Mouse (Mus musculus) CD4-positive helper T cell, adult 2 months (primary cell): ENCODE measurements around the gene Rbm20.

Source experiments
- DNase-seq: peaks from one replicate; pipeline ENCODE4 v3.0.0-alpha.2; 2012; ENCODE audit warnings: low read depth, missing footprints, low spot score

The Rbm20 gene

DNA sequence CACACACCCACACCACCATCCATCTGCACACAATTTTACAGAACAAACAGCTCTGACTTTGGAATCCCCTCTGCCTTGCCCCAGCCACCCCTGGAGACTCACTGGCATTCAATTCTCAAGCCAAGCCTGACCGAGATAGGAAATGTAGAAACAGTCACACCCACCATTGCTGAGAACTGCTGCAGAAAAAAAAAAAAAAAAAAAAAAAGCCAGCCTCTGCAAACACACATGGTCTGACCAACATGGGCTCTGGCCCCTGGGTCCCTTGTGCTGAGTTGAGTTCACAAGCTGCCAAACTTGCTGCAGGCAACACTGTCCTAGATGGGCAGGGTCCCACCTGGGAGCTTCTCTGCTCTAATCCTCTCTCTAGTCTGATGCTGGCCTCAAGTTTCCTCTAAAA, 200.7 kb downstream of the Rbm20 start:
- no peak for DNase-seq

DNA sequence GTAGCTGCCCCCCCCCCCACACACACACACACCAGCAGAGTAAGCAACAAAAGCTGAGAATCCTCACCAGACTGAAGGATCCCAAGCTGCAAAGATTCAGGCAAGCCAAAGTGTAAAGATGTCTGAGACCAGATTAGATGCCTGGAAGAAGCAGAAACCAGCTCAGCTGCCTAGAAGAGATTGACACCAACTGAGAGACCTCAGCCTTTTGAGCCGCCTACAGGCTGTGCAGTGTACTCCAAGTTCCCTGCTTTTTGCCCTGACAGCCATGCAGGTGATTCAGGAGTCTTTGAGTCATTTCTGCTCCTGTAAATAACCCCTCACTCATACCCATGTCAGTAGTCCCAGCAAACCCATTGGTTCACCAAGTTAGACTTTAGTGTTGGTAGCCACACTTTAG, 203.4 kb downstream of the Rbm20 start:
- no peak for DNase-seq

DNA sequence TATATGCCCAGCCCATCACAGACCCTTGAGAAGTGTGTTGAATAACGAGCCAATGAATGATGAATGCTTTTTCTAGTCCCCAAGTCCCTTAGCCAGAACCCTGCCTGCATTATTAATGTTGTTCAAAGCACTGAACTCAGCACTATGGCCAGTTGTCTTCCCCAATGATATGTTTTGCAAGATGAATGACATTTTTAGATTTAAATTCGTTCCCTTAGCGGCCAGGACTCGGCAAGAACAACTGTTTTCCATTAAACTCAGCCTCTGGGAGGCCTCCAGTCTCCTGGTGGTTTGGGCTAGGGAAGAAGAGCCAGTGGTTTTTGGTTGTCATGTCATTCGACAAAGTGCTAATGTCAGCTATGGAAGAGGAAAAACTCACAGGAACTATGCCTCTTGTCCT, 204.7 kb downstream of the Rbm20 start:
- DNase-seq: no peak

DNA sequence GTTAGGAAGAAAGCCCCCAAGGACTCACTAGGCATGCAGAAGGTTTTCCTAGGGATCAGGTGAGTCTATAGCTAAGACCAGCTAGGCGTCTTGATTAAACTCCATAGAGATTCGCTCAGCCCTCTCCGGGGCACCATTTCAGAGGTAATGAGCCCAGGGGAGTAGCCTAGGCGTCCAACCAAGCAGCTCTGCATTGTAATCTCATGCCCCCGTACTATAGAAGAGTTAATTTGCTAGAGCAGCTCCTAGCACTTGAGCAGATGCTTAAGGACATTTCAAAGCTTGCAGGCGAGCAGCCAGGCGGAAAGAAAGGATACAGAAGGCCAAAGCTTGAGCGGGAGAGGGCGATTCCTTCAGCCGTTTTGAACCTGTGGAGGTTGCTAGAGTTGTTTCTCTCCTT, 208.3 kb downstream of the Rbm20 start:
- DNase-seq: no peak

DNA sequence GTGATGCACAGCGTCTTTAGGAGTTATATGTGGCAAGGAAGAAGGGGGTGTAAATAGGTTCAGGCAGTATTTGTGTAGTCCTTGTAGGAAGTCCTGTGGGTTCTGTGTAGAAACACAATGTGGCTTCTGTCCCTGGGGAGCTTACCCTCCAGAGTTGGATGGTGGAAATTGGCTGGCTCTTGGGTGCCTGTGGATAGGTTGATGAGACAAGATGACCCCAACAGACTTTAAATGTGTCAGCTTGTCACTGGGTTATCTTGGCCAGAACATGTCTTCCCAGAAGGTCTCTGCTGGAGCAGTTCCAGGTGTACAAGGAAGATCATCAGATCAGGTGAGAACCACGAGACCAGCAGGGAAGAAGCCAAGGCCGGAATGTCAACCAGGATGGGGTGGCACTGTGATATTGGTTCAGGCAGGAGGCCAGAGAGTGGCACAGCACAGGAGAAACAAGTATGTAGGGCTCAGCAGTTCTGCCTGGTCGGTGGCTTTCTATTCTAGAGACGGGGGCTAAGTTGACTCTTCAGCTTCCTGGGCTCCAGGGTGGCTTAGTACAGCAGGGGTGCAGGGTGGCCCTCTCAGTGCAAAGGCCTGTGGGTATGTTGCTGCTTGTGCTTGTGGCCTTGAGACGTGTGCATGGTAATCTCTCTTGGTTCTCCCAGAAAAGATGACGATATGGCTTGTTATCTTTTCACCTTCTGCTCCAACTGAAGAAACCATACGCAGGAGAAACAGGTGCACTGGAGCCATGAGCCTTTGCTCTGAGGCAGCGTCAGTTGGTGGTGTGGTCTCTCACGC, 209.7 kb downstream of the Rbm20 start:
- DNase-seq: no peak

DNA sequence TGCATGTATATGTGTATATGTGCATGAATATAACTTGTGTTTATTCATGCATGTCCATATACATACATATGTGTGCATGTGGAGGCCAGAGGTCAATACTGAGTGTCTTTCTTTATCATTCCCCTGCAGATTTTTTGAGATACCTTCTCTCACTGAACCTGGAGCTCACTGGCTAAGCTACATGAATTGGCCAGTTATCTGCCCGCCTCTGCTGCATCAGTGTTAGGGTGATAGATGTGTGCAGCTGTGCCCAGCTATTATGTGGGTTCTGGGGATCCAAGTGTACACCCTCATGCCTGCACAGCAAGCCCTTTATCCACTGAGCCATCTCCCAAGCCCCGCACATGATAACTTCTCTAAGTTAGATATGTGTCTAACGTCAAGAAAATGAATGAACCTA, 210.7 kb downstream of the Rbm20 start:
- DNase-seq: no peak

DNA sequence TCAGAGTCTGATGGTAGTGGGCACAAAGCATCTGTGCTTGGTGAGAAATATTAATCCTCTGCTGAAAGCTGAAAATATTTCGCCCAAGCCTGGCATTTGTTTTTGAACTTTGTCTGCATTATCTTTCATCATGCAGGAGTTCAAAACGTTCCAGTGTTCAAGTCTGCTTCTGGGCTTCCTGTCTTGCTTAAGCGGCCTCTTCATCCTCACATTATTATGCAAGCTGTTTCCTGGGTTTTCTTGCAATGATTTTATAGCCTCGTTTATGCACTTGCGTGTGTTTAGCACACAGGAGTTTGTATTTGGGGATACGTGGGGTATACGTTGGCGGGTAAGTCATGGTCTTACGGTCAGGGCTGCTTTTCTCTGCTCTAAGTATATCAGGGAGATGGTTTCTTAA, 211.2 kb downstream of the Rbm20 start:
- peak; percentile 47 for DNase-seq

DNA sequence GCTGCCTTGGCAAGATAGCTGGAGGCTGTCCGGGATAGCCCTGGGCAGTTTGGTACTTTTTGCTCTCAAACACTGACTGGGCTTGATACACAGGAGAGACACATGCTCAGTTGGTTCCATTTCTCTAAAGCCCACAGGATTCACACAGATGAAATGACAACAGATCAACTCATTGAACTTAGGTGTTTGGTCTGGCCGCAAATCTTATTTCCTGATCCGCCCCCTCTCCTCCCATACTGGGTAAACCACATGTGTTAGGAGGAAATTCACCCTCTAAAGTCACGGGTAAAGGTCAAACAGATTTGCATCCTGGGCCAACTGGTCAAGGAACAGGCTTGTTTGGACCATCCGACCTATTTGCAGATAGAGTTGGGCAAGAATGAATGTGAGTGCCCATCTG, 212.4 kb downstream of the Rbm20 start:
- DNase-seq: peak; percentile 79

DNA sequence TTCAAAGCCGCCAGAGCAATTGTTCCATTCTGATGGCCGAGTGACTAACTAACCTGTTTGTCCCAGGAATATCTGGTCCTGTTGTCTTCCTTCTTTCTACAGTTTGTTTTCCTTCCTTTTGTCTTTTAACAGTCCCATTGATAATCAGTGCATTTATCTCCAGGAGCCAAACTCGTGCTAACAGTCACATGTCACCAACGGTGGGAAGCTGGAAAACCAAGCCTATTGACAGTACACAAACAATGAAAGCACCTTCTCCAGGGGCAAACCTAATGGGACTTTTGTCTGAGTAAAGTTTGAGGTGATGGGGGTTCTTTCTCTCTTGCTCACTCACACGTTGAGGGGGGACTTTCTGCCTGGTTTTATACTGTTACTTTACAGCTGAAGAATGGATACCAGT, 213.2 kb downstream of the Rbm20 start:
- no peak for DNase-seq

DNA sequence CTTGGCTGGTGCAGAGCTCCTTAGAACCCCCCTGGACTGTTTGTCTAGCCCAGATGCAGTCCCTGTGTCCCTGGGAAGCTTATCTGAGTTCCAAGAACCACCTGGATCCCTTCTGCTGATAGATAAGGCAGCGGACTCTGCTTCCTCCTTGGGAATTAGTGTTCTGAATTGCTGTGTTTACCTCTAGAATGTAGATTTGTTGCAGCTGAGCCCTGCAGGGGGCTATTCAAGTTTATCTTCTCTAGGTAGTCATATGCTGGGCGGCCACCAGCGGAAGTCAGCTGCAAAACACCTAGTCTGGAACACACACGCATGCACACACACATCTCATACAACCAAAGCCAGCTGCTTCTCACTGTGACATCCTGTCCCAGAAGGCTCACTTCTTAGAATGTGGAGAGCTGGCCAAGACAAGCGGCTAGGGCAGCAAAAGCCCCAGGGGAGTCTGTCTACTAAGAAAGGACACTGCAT, 213.7 kb downstream of the Rbm20 start:
- peak; percentile 83 for DNase-seq

DNA sequence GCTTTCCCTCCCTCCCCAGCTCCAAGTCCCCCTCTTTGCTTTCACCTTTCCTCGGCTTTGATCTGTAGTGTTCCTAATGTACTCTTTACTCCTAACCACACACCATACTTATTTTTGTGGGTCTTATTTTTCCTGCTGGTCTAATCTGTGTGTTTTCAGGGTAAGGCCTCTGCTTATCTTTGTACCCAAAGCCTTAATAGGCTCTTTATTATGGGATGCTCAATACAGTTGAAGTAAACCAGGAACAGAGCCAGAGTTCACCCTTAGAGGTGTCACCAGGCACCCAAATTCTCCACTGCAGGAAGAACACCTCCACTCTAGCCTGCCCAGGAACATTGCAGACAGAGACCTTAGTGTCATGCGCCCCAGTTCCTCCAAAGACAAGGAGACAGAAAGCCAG, 214.5 kb downstream of the Rbm20 start:
- DNase-seq: no peak

DNA sequence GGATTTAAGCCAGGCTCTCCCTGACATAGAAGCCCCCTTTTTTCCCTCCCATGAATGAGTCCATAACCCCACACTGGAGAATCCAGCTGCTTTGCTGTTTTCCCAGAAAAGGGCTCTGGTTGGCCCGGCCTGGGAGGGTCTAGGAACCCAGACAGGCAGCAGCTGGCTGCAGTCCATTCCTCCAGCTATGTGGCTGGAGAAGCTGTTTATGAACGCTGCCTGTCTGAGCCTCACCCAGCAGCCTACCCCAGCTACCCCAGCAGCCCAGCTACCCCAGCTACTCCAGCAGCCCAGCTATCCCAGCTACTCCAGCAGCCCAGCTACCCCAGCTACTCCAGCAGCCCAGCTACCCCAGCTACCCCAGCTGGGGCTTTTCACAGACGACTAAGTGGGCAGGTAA, 215.0 kb downstream of the Rbm20 start, which contains the start of gene Pdcd4:
Gene Pdcd4 (plus strand): TSS at position 171 of the 400 bp plus-strand sequence.
- peak; percentile 44 for DNase-seq

DNA sequence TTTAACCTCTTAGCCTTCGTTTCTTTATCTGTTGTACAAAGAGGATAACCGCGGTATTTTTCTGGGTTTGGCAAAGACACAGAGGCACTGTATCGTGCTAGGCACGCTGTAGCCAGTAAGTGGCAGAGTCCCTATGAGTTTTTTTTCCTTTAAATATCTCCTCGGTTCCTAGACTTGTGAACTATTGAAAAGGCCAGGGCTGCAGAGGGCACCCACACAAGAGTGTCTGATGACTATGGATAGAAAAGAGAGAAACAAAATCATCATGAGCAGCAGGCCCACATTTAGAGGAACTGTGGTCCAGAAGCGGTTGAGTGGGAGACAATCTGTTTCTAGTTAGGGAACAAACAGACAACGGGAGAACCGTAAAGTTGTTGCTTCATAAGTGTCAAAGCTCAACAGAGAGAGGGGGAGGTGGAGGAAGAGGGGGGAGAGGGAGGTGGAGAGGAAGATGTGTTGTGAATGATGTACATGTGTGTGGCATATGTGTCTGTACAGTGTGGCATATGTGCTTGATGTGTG, 215.8 kb downstream of the Rbm20 start:
- peak; percentile 47 for DNase-seq

DNA sequence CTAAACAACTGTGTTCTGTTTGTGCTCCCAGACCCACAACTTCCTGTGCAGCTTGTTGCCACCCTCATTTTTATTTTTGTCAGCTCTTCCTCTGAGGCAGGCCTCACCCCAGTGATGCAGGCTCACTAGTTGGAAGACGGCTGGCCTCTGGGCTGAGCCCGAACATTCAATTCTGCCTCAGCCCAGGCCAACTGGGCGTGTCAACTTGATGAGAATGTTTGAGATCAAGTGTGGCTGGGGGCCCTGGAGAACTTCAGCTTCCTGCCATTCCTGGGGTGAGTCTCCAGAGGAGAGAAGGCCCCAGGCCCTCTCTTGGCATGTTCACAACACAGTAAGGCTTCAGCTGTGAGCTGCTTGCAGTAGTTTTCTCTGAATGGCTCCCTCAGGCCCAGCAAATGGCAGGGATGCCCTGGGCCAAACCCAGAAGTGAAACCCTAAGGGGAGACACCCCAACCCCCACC, 216.6 kb downstream of the Rbm20 start:
- peak; percentile 84 for DNase-seq

DNA sequence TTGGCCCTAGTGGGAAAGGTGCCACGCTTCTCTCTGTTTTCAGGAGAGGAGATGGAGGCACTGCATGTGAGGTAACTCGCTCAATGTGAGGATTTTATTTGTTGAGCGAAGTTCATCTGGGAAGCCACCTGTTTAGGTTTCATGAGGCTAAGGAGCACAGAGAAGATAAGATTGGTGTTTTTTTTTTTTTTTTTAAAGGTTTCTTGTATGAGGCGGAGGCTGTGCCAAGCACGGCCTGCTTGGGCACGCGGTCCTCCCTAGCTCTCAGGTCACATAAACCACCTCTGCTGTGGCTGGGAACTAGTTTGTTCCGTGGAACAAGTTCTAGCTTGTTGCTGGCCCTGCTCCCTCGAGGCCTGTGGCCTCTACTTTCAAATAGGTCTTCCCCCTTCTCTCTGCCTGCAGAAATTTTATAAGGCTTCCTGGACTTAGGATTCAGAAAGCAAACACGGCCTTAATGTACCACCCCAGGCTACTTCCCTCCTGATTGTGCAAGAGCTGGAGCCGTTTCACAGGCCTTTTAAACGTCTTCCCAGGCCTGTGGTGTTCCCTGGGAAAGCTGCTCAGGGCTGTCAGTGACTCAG, 217.5 kb downstream of the Rbm20 start:
- peak; percentile 22 for DNase-seq

DNA sequence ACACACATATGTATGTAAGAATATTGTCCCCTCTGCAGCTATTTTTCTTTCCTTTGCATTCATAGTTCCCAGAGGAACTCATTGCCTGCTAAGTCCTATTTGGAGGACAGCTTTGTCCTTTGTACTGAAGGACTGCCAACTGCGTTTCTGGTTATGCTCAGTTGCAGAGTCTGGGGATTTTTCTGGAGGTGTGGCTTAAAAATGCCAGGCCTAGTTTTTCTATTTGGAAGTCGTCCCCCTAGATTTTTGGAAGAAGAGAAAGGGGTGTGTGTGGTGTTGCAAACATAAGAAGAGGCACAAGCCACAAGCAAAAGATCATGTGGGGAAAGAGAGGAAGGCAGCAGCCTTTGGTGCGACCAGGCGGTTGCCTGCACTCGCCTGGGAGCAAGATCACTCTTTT, 220.9 kb downstream of the Rbm20 start:
- DNase-seq: no peak

DNA sequence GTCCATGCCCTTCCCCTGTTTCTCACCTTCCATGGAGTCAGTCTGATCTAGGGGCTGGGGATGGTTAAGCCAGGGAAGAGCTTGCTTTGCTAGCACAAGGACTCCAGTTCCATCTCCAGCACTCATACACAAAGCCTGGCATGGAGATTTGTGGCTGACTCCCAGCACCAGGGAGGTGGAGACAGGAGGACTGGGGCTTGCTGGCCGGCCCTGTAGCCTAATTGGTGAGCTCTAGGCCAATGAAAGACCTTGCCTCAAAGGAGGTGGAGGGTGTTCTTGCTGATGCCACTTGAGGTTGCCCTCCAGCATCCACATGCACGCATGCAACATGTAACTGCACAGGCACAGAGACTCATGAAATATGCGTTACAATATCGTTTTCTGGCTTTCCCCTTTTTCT, 221.4 kb downstream of the Rbm20 start:
- DNase-seq: no peak

DNA sequence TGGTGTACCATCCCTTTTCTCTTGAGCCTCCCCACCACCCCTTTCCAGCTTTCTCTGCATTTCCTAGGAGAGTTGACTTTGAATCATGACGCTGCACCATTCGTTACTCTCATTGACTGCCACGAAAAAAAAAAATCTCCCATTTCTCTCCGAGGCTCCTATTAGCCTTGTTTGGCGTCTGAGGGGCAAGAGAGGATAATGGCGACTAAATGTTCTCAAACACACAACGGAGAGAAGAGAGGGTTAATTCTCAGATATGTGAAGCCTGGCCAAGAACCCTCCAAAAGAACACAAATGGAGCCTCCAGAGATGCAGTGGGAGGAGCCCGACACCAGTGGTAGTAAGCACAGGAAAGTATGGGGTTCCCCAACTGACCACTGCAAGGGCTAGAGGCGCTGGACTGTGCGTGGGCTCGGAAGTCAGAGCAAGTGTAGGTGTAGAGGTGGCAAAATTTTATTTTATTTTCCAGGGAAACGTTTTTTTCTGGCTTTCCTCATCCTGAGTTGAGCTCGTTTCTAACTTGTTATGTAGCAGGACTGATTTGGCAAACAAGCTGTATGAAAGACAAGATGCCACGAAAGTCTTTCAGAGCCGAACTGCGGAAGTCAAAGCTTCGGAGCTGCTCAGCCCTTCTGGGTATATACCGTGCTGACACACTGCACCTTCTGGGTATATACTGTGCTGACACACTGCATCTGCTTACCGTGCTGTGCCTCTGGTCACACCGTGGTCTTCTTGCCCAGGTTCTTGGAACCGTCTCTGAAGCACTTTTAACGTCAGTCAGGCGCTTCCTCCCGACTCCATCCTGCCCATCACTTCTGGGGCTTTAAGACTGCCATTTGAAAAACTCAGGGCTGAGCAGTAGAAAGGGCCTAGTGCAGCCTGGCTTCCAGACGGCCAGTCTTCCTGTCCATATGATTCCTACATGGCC, 222.1 kb downstream of the Rbm20 start:
- peak; percentile 26 for DNase-seq

DNA sequence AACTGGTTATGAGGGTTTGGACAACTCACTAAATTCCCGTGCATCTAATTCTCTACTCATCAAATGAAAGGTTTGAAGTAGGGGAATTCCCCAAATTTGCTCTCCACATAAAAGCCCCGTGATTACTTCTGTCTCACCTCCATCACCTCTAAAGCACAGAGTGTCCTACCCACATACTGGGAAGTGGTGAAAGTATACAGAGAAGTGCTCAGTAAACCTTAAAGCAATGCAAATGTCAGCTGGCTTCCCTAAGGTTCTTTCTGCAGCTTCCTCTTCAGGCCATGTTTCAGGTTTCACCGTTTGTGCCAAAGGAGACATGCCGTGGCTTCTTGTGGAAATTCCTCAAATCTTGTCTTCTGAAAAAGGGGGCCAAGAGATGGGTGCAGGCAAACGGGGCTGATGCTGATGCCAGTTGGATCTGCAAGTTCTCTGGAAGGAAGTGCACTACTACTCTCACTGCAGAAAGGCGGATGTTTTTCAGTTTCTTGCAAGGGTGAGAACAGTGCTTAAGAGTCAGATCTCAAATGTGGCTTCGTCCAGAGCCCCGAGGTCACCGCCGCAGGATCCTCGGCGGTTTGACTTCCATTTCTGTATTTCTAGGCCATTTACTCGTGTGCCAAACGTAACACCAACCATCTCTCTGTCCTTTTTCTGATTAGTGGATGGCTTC, 223.0 kb downstream of the Rbm20 start:
- peak; percentile 87 for DNase-seq

DNA sequence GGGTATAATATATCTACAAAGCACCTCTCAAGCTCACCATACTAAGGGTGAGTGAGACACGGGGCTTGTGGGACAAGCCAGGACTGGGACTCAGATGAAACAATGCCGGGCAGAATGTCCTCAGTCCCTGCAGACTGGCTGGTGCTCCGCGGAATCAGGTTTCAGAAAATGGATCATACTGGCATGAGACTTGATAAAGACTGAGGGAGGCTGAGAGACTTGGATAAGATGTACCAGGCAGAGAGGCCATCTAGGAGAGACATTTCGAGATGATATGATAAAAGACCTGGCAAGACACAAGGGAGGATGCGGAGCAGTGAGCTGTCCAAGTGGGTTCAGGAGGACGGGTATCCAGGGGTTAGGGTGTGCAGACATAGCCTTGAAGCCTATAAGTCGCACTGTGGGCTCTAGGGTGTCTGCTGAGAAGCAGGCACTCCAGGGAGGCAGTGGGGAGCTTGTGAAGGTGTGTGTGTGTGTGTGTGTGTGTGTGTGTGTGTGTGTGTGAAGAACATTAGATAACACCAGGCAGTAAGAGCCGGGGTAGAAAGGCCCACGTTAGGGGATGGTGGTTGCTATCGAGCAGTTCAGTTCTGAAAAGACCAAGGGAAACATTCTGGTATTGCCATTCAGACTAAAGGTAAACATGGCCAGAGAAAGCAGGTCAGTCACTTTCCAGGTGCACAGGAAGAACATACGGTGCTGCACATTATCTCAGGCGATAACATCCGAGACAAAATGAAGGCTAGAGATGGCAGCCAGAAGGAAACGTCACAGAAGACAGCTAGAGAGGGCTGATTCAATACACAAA, 225.0 kb downstream of the Rbm20 start:
- peak; percentile 69 for DNase-seq
